Mouse (Mus musculus) spleen, adult 2 months (tissue): ENCODE measurements around the gene Wdr93.

ENCODE experiments used
- CTCF ChIP-seq: fragments of 200-500 bp; IDR thresholded peaks from 2 replicates; pipeline ENCODE4 v1.5.1; 2011; ENCODE audit warnings: mild to moderate bottlenecking, inconsistent platforms; ENCODE audit not compliant: insufficient read depth, insufficient read length, insufficient replicate concordance; ENCODE audit errors: extremely low read depth
- POLR2A ChIP-seq: fragments of 200-500 bp; IDR thresholded peaks from 2 replicates; pipeline ENCODE4 v1.6.1; 2011; ENCODE audit warnings: low read depth, low read length, inconsistent platforms

GRCm38 (mm10) chr7:79710130-79710607 lies 32.8 kb upstream of the Wdr93 start:
- TF ChIP-seq CTCF (no peak), POLR2A (no peak)
